Mouse (Mus musculus): ENCODE data around the gene Cd37. TPM values are rescaled to one million over a fixed set of nuclear protein-coding genes. Genes with fewer than 3 reads are reported as not detected.

Gene Cd37
- polyA plus RNA-seq, 1 experiment, result 63.6 TPM

- Histone ChIP-seq H3K27ac (ENCODE audit: insufficient read depth, low read depth, low read length) (no peak overlapping the region), H3K4me1 (ENCODE audit: control insufficient read depth, insufficient read depth, insufficient read length, low read length) (peaks cover 10% of the 10 kb centered on the region), H3K36me3 (ENCODE audit: control insufficient read depth, insufficient read depth, low read length) (no peaks in the 10 kb centered on the region), H3K4me3 (ENCODE audit: low read depth, low read length) (no peak overlapping the region), H3K27me3 (ENCODE audit: control insufficient read depth, insufficient read depth, low read length) (peaks cover 32% of the 10 kb centered on the region)
- 68% methylated on average over 7 of the region's 7 CpGs for WGBS
- no peak for TF ChIP-seq POLR2A (IDR thresholded peaks at IDR 0.05; ENCODE audit: low read depth, low read length)
- no peak for TF ChIP-seq CTCF (IDR thresholded peaks at IDR 0.05; ENCODE audit: extremely low read depth, insufficient read length, insufficient replicate concordance, low read depth, low read length)
Observed at GRCm38 (mm10) chr7:45183672-45184071, 55.2 kb downstream of the Cd37 start.

Other genes with a start within 250 kb of the Cd37 start
- 52.9 and 91.0 TPM in 2 replicates for gene Irf3, start 241.5 kb downstream of the Cd37 start, polyA plus RNA-seq (2012; rRNA removed)
- gene Bcl2l12, start 240.4 kb downstream of the Cd37 start, polyA plus RNA-seq (2012; rRNA removed), result 10.1 and 16.3 TPM in 2 replicates
- gene Scaf1, start 222.8 kb downstream of the Cd37 start, polyA plus RNA-seq (2012; rRNA removed), result 39.8 and 73.0 TPM in 2 replicates
- gene Rras, start 221.2 kb downstream of the Cd37 start, polyA plus RNA-seq (2012; rRNA removed), result 49.3 and 67.9 TPM in 2 replicates
- 8.1 and 13.2 TPM in 2 replicates for gene Prr12, start 186.2 kb downstream of the Cd37 start, polyA plus RNA-seq (2012; rRNA removed)
- gene Nosip, start 176.7 kb downstream of the Cd37 start, polyA plus RNA-seq (2012; rRNA removed), result 39.3 and 92.7 TPM in 2 replicates
- gene Prrg2, start 176.4 kb downstream of the Cd37 start, polyA plus RNA-seq (2012; rRNA removed), result 81.7 and 172 TPM in 2 replicates
- gene Rcn3, start 146.9 kb downstream of the Cd37 start, polyA plus RNA-seq (2012; rRNA removed), result 40.0 and 49.9 TPM in 2 replicates
- 47.9 and 78.3 TPM in 2 replicates for gene Fcgrt, start 135.3 kb downstream of the Cd37 start, polyA plus RNA-seq (2012; rRNA removed)
- gene Rps11, start 114.7 kb downstream of the Cd37 start, polyA plus RNA-seq (2012; rRNA removed), result 159 and 207 TPM in 2 replicates
- 1,193 and 1,266 TPM in 2 replicates for gene Rpl13a, start 110.4 kb downstream of the Cd37 start, polyA plus RNA-seq (2012; rRNA removed)
- 1.5 TPM in 1 of 2 replicates, not detected in the other for gene Gm45713, start 102.9 kb downstream of the Cd37 start, polyA plus RNA-seq (2012; rRNA removed)
- 22.1 and 45.8 TPM in 2 replicates for gene Flt3l, start 102.7 kb downstream of the Cd37 start, polyA plus RNA-seq (2012; rRNA removed)
- 25.3 and 48.5 TPM in 2 replicates for gene Pih1d1, start 84.8 kb downstream of the Cd37 start, polyA plus RNA-seq (2012; rRNA removed)
- gene Aldh16a1, start 84.5 kb downstream of the Cd37 start, polyA plus RNA-seq (2012; rRNA removed), result 133 and 253 TPM in 2 replicates
- gene Slc17a7, start 75.2 kb downstream of the Cd37 start, polyA plus RNA-seq (2012; rRNA removed), result 0.03 and 0.09 TPM in 2 replicates
- not detected in 2 replicates for gene Gfy, start 59.5 kb downstream of the Cd37 start, polyA plus RNA-seq (2012; rRNA removed)
- gene Pth2, start 58.1 kb downstream of the Cd37 start, polyA plus RNA-seq (2012; rRNA removed), result not detected in 2 replicates
- not detected in 2 replicates for gene Ccdc155, start 34.2 kb downstream of the Cd37 start, polyA plus RNA-seq (2012; rRNA removed)
- 0.24 and 0.84 TPM in 2 replicates for gene Dkkl1, start 27.0 kb downstream of the Cd37 start, polyA plus RNA-seq (2012; rRNA removed)
- gene Tead2, start 23.4 kb downstream of the Cd37 start, polyA plus RNA-seq (2012; rRNA removed), result 8.0 and 32.2 TPM in 2 replicates
- not detected in 2 replicates for gene Slc6a16, start 2.0 kb upstream of the Cd37 start, polyA plus RNA-seq (2012; rRNA removed)
- not detected in 2 replicates for gene Slc6a21, start 38.4 kb upstream of the Cd37 start, polyA plus RNA-seq (2012; rRNA removed)
- gene Trpm4, start 94.7 kb upstream of the Cd37 start, polyA plus RNA-seq (2012; rRNA removed), result 101 and 257 TPM in 2 replicates
- gene Hrc, start 96.2 kb upstream of the Cd37 start, polyA plus RNA-seq (2012; rRNA removed), result 0.14 and 0.46 TPM in 2 replicates
- gene Ppfia3, start 127.9 kb upstream of the Cd37 start, polyA plus RNA-seq (2012; rRNA removed), result 15.4 and 63.9 TPM in 2 replicates
- gene Lin7b, start 131.5 kb upstream of the Cd37 start, polyA plus RNA-seq (2012; rRNA removed), result 2.9 and 4.0 TPM in 2 replicates
- 73.2 and 122 TPM in 2 replicates for gene Snrnp70, start 156.6 kb upstream of the Cd37 start, polyA plus RNA-seq (2012; rRNA removed)
- 0.04 TPM in 1 of 2 replicates, not detected in the other for gene Kcna7, start 166.5 kb upstream of the Cd37 start, polyA plus RNA-seq (2012; rRNA removed)
- gene Ntf5, start 174.6 kb upstream of the Cd37 start, polyA plus RNA-seq (2012; rRNA removed), result 0.13 and 0.28 TPM in 2 replicates
- 0.66 TPM in 1 of 2 replicates, not detected in the other for gene Lhb, start 181.7 kb upstream of the Cd37 start, polyA plus RNA-seq (2012; rRNA removed)
- gene Gys1, start 195.7 kb upstream of the Cd37 start, polyA plus RNA-seq (2012; rRNA removed), result 9.5 and 9.6 TPM in 2 replicates
- 22.3 and 54.3 TPM in 2 replicates for gene Ruvbl2, start 199.0 kb upstream of the Cd37 start, polyA plus RNA-seq (2012; rRNA removed)
- 1,857 and 2,336 TPM in 2 replicates for gene Ftl1, start 220.8 kb upstream of the Cd37 start, polyA plus RNA-seq (2012; rRNA removed)
- gene Bax, start 227.8 kb upstream of the Cd37 start, polyA plus RNA-seq (2012; rRNA removed), result 57.1 and 105 TPM in 2 replicates
- gene Tulp2, start 242.8 kb upstream of the Cd37 start, polyA plus RNA-seq (2012; rRNA removed), result 0.09 TPM in 1 of 2 replicates, not detected in the other
- gene Gm45808, start 247.7 kb upstream of the Cd37 start, polyA plus RNA-seq (2012; rRNA removed), result 0.23 TPM in 1 of 2 replicates, not detected in the other
- 0.34 and 0.41 TPM in 2 replicates for gene Dhdh, start 249.7 kb upstream of the Cd37 start, polyA plus RNA-seq (2012; rRNA removed)

Data from small intestine, adult 2 months (tissue).